Mouse (Mus musculus) cerebellum, adult 9-10 months (tissue): Measurements from ENCODE around the gene Mrgprf.
A peak's percentile ranks its signal among the peaks of the same experiment; 100 is the strongest.

Source experiments
- DNase-seq: peaks from one replicate; pipeline ENCODE4 v3.0.0; 2022

The Mrgprf gene

DNA sequence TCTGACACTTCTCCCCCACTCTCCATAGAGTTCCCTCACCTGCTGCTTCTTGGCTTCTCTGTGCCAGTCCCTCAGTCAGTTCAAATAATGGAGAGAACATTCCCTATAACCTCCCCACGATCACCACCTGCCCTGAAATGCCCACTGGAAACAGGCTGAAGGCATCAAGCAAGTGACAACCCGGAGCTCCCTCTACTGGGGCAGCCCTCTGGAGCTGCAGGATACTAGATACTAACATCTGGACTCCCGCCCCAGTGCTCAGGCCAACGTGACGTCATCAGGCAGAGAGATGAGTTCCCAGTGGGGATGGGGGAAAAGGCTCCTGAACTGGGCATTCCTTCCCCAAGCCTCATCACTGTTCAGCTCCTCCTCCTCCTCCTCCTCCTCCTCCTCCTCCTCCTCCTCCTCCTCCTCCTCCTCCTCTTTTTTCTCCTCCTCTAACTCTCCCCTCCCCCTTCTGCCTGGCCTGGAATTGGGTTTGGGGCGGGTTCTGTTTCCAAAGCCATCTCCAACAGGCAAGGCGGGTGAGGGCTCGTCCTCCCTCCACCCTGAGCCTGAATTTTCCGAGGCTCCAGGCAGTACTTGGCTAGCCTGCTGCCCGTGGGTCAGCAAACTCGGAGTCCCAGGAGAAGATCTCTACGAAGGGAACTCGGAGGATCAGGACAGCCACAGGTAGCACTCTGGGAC is at the start of gene Mrgprf:
Gene Mrgprf, plus strand, starts transcription at position 508 of the 687 bp plus-strand sequence.
- no peak for DNase-seq

DNA sequence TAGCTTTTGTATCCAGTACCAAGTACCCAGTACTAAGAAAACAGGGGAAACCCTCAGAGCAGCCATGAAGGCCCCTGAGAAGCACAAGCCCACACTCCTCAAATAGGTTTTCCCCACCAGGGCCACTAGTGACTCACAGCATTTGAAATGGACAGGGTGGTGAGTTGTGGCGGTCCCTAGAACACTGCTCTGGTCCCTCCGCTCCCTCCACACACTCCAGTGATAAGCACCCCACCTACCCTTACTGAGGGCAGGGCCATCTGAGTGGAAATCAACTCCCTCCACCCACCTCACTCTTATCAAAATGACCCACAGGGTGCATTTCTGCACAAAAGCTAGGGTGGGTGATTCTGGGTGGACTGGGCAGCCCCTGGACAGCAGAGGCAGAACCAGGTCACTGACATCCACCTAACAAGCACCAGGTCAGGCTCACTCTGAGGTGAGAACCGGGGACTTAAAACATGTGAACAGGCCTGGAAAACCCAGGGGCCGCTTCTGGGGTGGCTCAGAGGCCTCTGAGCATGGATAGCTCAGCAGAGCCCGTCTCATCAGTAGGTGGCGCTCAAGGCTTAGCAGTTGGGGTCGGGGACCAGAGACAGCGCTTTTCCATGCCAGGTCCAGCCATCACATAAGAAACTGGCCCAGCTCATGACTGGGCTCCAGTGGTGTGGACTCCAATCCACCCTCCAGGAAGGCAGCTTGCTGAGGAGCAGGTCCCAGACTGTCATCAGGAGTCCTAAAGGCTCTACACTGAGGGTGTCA is 47.7 kb upstream of the Mrgprf start:
- peak; percentile 93 for DNase-seq

DNA sequence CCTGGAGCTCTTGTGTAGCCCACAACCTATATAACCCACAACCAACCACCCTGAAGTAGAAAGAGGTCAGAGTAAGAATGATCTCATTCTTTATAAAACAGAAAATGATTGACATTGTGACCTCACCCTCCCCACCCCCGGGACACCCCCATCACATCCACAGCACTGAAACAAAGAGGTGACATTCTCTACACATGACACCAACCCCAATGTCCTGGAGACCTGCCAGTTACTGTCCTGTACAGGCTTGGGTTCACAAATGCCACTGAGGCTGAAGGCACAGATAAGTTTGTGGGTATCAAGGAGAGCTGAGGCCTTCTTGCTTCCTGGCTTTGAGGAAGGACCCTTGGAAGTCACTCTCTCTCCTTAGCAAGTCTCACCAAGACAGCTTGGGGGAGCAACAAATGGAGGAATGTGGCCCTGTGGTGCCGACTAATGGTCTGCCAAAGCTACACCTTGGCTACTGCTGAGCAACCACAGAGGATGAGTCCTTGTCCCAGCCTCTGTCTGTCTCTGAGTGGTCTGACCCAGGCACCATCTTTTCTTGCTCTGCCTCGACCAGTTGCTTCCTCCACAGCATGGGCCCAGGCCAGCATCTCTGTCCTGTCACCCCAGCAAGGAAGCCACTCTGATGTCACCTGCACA is 46.5 kb upstream of the Mrgprf start:
- DNase-seq: peak; percentile 60

DNA sequence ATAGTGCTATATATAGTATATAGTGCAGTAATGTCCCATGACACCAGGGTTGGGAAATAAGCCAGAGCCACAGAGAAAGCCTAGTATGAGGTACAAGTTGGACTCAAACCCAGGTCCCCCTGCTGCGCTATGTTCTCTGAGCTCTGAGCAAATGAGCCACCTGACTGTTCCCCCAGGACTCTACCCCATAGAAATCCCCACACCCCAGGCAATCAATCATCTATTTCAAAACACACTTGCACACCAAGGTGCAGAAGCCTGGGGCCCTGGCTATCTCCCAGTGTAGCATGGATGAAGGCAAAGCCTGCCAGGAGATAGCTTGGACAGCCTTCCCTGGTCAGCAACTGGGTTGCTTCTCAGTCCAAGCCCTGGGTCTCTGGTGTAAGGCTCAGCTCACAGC is 44.5 kb upstream of the Mrgprf start:
- no peak for DNase-seq

DNA sequence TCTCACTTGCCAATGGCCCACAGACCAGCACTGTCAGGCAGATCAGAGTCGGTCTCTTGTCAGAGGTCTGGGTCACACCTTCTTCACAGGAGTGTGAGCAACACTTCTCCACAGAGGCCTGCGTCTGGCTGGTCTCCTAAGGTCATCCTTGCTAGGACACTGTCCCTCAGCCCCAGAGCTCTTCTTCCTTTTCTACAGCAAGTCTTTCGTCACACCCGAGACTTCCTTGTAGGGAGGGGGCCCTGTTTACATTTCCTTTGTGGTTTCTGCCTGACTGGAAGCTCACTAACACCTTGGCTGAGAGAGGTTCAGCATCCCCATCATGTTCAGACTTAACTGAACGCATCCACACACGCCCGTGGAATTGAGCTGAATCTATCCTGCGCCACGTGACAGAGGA is 36.4 kb upstream of the Mrgprf start:
- DNase-seq: no peak

DNA sequence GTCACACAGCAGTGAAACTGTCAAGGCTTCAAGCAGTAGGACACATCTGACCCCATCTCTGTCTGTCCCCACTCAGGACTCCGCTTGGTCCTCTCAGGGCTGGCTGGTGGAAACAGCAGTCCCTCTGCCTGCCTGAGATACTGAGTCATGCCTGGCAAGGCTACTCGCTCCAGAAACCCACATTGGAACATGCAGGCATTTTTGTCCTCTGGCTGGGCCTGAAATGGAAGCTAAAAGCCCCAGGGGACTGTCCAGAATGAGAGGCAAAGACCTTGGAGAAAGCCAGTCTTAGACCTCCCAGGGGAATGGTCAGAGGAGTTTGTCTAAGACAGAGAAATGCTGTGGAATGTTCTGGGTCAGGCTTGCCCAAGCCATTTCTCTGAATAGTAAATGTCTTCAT is 34.6 kb upstream of the Mrgprf start:
- DNase-seq: no peak

DNA sequence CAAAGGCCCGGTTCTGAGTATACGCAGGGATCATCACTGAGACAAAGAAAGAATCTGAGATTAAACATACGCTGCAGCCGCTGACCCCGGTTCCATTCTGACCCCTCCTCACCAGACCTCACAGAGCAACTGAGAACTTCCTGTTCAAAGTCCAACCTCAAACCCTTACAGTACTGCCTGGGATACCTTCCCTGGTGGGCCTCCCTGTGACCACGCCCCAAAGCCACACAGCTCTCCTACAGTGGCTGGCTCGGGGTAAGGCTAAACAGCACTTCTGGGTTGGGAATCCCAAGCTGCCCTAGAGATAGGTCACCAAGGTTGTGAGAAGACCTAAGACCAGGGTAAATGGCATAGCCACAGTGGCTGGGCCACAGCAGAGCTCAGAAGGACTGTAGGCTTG is 31.7 kb upstream of the Mrgprf start:
- no peak for DNase-seq

DNA sequence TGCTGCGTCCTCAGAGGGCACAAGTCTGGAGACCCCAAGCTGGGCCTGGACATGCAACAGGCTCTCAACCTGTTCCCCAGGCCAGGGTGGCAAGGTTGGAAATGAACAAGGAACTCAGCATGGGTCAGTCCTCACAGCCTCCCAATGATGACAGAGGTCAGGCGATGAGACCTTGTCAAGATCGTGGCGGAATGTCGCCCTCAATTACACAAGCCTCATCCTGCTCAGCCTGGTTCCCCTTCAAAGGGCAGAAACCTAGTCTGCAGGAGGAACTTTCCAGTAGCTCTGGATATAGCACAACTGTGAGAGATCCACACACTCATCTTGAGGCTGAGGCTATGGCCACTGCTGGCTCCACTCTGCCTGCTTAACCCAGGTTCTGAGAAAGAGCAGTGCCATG is 29.7 kb upstream of the Mrgprf start:
- DNase-seq: no peak

DNA sequence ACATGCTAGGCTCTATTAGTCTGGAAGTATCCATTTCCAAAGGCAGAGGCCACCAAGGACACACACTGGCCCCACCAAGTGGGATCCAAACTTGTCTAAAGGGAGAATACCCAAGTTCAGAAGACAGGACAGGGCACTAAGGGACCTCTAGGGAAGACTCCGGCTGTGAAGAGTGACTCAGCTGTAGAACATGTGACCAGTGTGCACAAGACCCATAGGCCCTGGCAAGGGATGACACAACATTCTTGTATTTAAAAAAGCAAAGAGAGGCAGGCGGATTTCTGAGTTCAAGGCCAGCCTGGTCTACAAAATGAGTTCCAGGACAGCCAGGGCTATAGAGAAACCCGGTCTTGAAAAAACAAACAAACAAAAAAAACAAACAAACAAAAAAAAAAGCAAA is 25.1 kb upstream of the Mrgprf start:
- DNase-seq: no peak

DNA sequence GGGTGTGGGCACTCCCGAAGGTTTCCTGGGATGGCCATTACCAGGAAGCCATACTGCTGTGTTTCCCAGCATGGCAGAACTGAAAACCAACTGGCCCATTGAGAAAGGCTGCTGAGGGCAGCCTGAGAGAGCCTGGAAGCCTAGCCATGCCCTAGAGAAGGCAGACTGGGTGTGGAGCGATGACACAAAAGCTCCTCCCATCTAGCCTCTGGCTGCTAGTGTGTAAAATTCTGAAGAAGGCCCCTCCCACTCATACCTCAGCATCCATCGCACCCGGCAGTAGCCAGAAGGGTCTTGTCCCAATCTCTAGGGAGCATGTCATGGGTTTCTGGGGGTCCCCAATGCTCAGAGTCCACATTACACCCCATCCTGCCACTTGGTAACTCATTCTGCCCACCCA is 19.2 kb upstream of the Mrgprf start:
- no peak for DNase-seq

DNA sequence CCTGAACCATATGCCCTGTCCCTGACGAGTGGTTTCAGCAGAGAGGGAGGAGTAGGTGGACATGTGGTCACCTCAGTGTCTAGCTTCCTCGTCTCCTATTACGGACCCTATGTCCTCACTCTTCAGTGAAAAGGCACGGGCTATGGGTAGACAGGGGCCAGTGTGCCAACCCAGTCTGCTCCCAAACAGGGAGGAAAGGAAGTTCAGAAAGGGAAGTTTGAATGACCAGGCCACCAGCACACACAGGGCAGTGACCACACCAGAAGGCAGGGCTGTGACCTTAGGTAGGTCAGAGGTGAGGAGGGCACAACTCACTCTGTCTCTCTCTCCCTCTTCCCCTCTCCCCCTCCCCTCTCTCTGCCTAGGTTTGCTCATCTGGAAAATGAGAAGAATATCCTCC is 17.6 kb upstream of the Mrgprf start:
- no peak for DNase-seq

DNA sequence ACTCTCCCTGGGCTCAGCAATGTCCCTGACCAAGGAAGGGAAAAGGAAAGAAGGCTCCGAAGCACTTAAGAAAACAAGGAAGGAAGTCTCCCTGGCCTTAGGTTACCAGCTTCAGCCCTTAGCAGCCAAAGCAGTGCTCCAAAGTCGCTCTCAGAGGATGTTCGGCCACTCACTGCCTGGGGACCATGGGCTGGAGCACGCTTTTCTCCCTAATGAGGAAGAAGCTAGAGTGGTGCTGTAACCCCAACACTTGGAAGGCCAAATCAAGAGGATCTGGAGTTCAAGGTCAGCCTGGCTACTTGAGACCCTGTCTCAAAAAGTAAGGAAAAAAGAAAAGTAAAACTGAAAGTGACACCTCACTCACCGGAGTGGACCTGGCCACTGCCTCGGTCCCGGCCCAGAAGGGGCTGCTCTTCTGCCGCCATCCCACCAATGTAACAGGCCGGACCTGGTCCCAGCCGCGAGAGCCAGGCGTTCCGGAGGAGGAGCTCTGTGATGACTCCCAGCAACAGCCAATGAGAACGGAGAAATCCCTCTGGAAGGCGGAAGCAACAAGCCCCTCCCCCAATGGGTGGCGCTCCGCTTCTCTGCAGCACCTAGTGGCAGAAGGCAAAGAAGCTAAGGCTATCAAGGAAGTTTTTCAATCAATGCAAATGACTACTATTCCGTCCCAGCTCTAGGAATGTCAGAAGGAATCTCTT is 17.0 kb upstream of the Mrgprf start, which contains the start of gene Tpcn2:
Gene Tpcn2, minus strand, starts transcription at position 525 of the 701 bp plus-strand sequence.
- DNase-seq: peak; percentile 96

DNA sequence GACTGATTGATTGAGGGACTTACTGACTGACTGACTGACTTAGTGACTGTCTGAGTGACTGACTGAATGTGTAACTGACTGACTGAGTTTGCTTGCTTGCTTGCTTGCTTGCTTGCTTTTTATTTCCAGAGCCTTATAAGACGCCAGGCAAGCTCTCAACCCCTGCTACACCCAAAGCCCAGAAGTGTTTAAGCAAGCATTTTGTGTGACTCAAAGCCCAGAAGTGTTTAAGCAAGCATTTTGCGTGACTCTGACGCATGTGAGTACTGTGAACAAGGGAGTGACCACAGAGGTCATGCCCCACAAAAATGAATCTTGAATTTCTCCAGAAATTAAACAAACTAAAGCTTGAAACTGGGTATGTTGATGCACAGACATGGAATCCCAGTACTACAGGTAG is 16.3 kb upstream of the Mrgprf start:
- no peak for DNase-seq

DNA sequence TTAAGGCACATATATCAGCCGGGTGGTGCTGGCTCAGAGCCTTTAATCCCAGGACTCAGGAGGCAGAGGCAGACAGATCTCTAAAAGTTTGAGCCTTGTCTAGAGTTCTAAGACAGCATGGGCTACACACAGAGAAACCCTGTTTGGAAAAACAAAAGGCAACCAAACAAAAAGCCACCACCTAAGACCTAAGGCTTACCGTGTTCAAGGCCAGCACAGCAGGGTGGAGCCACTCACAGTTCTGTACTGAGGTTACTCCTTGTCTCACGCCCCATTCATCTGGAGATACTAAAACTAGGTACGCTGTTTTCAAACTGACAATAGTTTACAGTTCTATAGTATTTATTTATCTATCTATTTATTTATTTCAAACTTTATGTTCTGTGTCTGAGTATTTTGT is 15.2 kb upstream of the Mrgprf start:
- DNase-seq: no peak

DNA sequence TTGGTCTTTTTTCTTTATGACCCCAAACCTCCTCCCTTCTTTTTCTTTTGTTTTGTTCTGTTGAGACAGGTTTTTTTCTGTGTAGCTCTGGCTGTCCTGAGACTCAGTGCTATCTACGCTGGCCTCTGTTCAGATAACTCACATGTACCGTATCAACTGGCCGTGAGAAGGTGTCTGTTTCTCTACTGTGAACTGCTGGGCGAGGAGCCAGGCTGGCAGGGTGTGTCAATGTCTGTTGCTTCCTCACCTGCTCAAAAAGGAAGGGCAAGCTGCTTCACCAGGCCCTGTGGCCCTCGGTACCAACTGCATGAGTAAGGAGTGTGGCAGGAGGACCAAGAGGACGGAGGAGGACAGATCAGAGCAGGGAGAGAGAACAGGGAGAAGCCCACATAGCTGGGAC is 13.2 kb upstream of the Mrgprf start:
- peak; percentile 89 for DNase-seq

DNA sequence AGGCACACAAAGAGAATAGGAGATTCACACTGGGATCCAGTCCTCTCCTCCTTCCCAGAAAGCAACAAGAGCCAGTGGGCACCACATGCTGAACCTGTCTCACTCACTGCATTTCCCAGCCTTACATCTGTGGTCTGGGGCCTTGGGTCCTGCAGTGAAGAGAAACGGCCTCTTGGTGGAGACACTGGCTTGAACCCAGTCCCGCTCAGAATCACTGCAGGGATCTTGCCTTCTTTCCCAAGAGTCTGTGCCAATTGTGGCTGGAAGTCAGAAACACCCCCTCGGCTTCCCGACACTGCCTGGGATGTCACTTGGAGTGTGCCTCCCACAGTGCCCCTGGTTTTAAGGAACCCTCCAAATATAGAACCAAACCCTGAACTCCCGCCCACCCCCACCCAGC is 11.3 kb upstream of the Mrgprf start:
- peak; percentile 83 for DNase-seq

DNA sequence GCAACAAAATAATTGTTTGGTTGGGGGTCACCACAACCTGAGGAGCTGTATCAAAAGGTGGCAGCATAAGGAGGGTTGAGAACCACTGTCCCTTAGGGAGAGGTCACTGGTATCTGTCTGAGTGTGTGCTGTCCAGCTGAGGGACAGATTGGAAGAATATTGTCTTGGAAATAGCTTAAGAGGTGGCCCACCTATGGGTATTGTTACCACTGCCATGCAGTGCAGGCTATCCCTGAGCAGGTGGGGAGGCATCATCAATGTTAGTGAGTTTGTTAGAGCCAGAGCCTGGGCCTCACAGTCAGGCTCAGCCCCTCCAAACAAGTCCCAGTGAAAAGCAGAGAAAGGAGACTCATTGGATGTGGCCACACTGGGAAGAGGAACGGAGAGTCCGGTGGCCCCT is 8.8 kb upstream of the Mrgprf start:
- no peak for DNase-seq

DNA sequence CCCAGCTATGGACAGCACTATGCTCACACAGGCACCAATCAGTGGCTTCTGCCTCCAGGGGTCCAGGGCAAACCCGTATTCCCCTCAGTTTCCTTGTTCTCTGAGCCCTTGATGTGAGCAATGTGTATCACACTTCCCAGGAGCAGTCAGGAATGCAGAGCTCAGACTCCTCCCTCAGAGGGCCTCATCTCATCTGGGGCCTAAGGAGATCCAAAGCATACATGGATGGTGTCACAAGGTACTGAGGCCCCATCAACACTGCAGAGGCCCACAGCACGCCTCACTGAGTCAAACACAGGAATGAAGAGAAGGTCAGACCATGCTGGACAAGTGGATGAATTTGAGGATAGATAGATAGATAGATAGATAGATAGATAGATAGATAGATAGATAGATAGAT is 7.9 kb upstream of the Mrgprf start:
- no peak for DNase-seq

DNA sequence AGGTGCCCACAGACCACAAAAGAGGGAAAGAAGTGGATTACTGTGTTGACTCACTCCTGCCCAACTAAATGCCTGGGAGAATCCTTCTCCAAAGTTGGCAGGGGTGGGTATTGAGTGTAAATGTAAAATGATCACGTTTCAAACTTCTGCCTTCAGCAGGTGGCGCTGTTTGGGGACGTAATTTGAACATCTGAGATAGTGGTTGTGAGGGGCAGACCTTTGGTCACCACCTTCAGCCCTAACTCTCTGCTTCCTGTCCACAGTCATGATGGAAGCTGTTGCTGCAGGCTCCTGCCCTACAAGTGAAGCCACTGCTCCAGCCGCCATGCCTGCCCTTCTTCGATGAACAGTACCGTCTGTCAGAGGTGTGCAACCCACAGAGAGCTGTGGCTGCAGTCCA is 6.8 kb upstream of the Mrgprf start:
- no peak for DNase-seq

DNA sequence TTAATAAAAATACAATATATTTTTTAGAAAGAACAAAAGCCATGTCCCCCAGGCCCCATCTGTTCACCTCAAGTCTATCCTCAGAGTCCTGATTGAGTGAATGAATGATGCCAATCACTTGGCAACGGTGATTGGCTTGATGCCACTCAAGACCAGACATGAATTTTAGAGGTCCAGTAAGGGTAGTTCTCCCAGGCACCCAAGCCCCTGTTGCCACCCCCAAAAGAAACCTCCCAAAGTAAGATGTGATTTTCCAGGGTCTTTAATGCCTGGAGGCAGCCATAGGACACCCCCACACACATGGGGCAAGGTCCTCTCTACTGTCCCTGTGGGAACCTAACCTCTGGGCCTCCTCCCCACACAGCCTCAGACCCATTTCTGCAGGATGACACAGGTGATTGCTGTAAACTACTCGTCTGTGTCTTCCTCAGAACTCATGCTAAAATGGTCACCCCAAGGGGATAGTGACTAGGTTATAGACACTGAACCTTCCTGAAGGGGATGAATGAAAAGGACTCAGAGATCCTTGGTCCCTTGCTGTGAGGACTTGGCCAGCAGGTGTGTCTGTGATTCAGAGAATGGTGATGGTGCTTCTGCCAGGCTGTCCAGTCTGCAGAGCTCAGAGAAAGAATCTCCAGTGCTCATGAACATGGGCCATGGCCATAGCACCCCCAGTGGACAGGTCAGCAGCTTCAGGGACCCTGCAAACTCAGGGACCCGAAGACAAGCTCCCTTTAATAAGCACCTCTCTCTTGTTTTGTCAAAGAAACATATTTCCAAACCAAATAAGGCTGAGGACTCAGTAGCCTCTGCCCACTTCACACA is 1.8 kb upstream of the Mrgprf start:
- peak; percentile 79 for DNase-seq

DNA sequence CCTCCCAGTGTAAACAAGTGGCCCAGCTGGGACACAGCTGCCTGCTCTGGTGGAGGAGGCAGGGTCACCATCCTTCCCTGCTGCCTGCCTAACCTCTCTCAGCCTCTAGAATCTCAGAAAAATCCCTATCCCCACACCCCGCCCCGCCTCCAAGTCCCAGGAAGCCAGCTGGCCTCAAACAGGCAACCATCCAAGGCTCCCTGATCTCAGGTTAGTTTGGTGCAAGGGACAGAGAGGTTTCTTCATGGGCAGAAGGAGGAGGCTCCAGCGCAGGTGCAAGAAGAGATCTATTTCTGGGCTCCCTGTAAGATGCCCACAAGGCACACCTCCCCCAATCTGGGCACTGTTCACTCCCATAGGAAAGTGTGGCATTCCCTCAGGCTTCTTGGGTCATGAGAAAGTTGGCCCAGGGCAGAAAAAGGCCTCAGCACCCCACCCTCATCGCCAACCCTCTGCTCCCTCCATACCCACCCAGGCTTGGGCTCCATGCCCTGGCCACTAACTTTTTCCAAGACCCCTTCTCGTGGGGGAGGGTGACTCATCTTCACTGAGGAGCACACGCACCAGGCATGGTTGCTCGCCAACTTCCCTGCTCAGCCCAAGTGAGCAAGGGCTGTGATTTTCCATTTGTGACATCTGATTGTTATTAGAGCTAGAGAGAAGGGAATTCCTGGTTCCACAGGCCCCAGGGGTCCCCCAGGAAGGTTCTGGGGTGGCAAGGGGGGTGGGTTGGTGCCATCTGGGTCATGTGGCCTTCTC is 887 bp upstream of the Mrgprf start:
- DNase-seq: peak; percentile 95

DNA sequence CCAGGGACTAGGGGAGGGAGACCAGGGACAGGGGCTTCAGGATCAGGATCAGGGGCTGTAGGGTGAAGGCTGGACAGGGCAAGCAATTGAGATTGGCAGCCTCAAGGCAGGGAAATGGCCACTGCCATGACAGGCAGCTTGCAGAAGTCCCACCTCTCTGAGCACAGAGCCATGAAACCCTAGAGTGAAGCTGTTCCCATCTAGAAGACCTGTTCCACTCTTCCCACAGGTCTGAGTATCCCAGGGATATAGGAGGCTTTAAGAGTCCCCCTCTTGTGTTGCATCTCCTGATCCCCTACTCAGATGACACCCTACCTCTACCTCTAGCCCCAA is 346 bp downstream of the Mrgprf start:
- DNase-seq: no peak
